13 mouse cellular contexts compared by ENCODE assay signal in genomic region chr9:96639451-96639850, GRCm38 (mm10). TPM values are rescaled to one million over a fixed set of nuclear protein-coding genes. Genes with fewer than 3 reads are reported as not detected.
DNase-seq lines count a peak whose midpoint lies in the region; ATAC-seq and TF ChIP-seq lines count a peak whose summit lies in the region.
"Had no signal": no experiment of that assay in that cellular context is flagged by ENCODE, and none has a peak within 500 bp of the region (broad histone marks: within the 10 kb centered on the region; RNA-seq: fewer than 3 reads in every experiment).

No protein-coding gene starts in this region.

- no peak for TF ChIP-seq POLR2A in brain, embryonic 14.5 days (IDR thresholded peaks at IDR 0.05; ENCODE audit: borderline replicate concordance, extremely low read depth, insufficient read depth, insufficient read length, poor library complexity, severe bottlenecking)

- H3K36me3 ChIP-seq in hindbrain, embryonic 16.5 days (ENCODE audit: control insufficient read depth, insufficient read depth, low read length) = no peaks in the 10 kb centered on the region
- H3K36me3 ChIP-seq in hindbrain, embryonic 11.5 days (ENCODE audit: control insufficient read depth, insufficient read depth, low read length) = no peaks in the 10 kb centered on the region
- H3K36me3 ChIP-seq in heart, embryonic 10.5 days = no peaks in the 10 kb centered on the region
- H3K36me3 ChIP-seq: embryonic facial prominence, embryonic 10.5 days; stomach, embryonic 15.5 days had no signal

- no peaks in the 10 kb centered on the region for H3K4me1 ChIP-seq in hindbrain, embryonic 16.5 days (ENCODE audit: control insufficient read depth, insufficient read depth, low read depth, low read length)
- H3K4me1 ChIP-seq in hindbrain, embryonic 11.5 days (replicated peaks; ENCODE audit: control insufficient read depth, insufficient read depth, low read length) = no peaks in the 10 kb centered on the region
- peaks cover 7% of the 10 kb centered on the region for H3K4me1 ChIP-seq in heart, embryonic 10.5 days
- H3K4me1 ChIP-seq: stomach, embryonic 15.5 days had no signal

- no peak overlapping the region for H3K9ac ChIP-seq in hindbrain, embryonic 16.5 days (ENCODE audit: low read depth, low read length)
- no peak overlapping the region for H3K9ac ChIP-seq in hindbrain, embryonic 11.5 days (ENCODE audit: low read depth, low read length)
- H3K9ac ChIP-seq: stomach, embryonic 15.5 days had no signal

- no peaks in the 10 kb centered on the region for H3K9me3 ChIP-seq in hindbrain, embryonic 16.5 days (ENCODE audit: control insufficient read depth, low read length)
- H3K9me3 ChIP-seq in hindbrain, embryonic 11.5 days (ENCODE audit: control insufficient read depth, low read length) = no peaks in the 10 kb centered on the region
- H3K9me3 ChIP-seq in heart, embryonic 10.5 days = no peaks in the 10 kb centered on the region
- H3K9me3 ChIP-seq: embryonic facial prominence, embryonic 10.5 days; stomach, embryonic 15.5 days had no signal

- no peak overlapping the region for H3K27ac ChIP-seq in hindbrain, embryonic 16.5 days (ENCODE audit: low read depth, low read length)
- H3K27ac ChIP-seq in hindbrain, embryonic 11.5 days (ENCODE audit: low read depth, low read length) = no peak overlapping the region
- no peak overlapping the region for H3K27ac ChIP-seq in left cerebral cortex, adult 2 months
- no peak overlapping the region for H3K27ac ChIP-seq in heart, embryonic 10.5 days
- H3K27ac ChIP-seq: embryonic facial prominence, embryonic 10.5 days; stomach, embryonic 15.5 days had no signal

- peak; percentile 87 for ATAC-seq in hindbrain, embryonic 16.5 days
- no peak for ATAC-seq in hindbrain, embryonic 11.5 days (ENCODE audit: low FRiP score)

- no peak overlapping the region for H3K4me3 ChIP-seq in hindbrain, embryonic 16.5 days (ENCODE audit: low read length)
- no peak overlapping the region for H3K4me3 ChIP-seq in hindbrain, embryonic 11.5 days (ENCODE audit: low read depth, low read length)
- no peak overlapping the region for H3K4me3 ChIP-seq in left cerebral cortex, adult 2 months
- no peak overlapping the region for H3K4me3 ChIP-seq in heart, embryonic 10.5 days
- H3K4me3 ChIP-seq: embryonic facial prominence, embryonic 10.5 days; stomach, embryonic 15.5 days had no signal

- intact Hi-C loops in left cerebral cortex, postnatal 4 days (cut with DNase I) = no loop called here
- intact Hi-C loops in left cerebral cortex, adult 2 months (cut with DNase I) = no loop called here
- intact Hi-C loops in heart, postnatal 25 days (cut with DNase I) = loop anchor here (10.0 kb wide), 1 partner anchor 285 kb away; no protein-coding TSS in a partner anchor

- H3K4me2 ChIP-seq in hindbrain, embryonic 16.5 days (ENCODE audit: low read length) = no peak overlapping the region
- no peak overlapping the region for H3K4me2 ChIP-seq in hindbrain, embryonic 11.5 days (replicated peaks; ENCODE audit: low read depth, low read length)
- H3K4me2 ChIP-seq: stomach, embryonic 15.5 days had no signal

- TF ChIP-seq CTCF in left cerebral cortex, adult 2 months (IDR thresholded peaks at IDR 0.05) = no peak
- TF ChIP-seq CTCF in brain, embryonic 14.5 days (IDR thresholded peaks at IDR 0.05; ENCODE audit: borderline replicate concordance, extremely low read depth, insufficient read depth, insufficient read length) = no peak

- DNase-seq in hindbrain, embryonic 11.5 days (ENCODE audit: low spot score) = no peak
- DNase-seq in left cerebral cortex, postnatal 4 days = peak; percentile 70
- no peak for DNase-seq in left cerebral cortex, adult 2 months (ENCODE audit: extremely low spot score in 1 of 2, low spot score in 2 of 2)
- DNase-seq in brain, embryonic 14.5 days (ENCODE audit: low read depth) = peak; percentile 44
- DNase-seq in layer of hippocampus, adult 8-10 months (ENCODE audit: low spot score in 2 of 2) = peak; percentile 26 to 48
- no peak for DNase-seq in heart, postnatal 25 days (ENCODE audit: low spot score)
- DNase-seq in heart, embryonic 10.5 days (ENCODE audit: low spot score) = no peak
- DNase-seq: heart, adult 18-20 months; lung, postnatal 36 days; midbrain, embryonic 14.5 days had no signal

- WGBS in hindbrain, embryonic 16.5 days = 82% methylated on average over 7 of the region's 7 CpGs
- WGBS in hindbrain, embryonic 11.5 days = 94% methylated on average over 7 of the region's 7 CpGs
- 93% methylated on average over 7 of the region's 7 CpGs for WGBS in heart, embryonic 10.5 days

- no peaks in the 10 kb centered on the region for H3K27me3 ChIP-seq in hindbrain, embryonic 16.5 days (replicated peaks; ENCODE audit: control insufficient read depth, insufficient read depth, low read length)
- H3K27me3 ChIP-seq in hindbrain, embryonic 11.5 days (ENCODE audit: control insufficient read depth, insufficient read depth, low read length) = no peaks in the 10 kb centered on the region
- H3K27me3 ChIP-seq in heart, embryonic 10.5 days (ENCODE audit: insufficient read depth, poor library complexity, severe bottlenecking) = no peaks in the 10 kb centered on the region
- H3K27me3 ChIP-seq: stomach, embryonic 15.5 days had no signal

RNA-seq across cellular contexts. Expression of gene Rasa2, which starts 8.0 kb away (rescaled TPM):
- 17.8 and 18.3 TPM in 2 replicates for polyA plus RNA-seq in hindbrain, embryonic 16.5 days (2015; fragmentation: Nextera tagmentation; extraction: Ambion mirVana)
- 16.4 and 16.8 TPM in 2 replicates for polyA plus RNA-seq in hindbrain, embryonic 11.5 days (2014; fragmentation: Nextera tagmentation; extraction: Ambion mirVana)
- 10 to 100 TPM; 28.8 to 30.4 TPM for total RNA-seq in left cerebral cortex, postnatal 4 days (2021)
- 10 to 100 TPM; 40.5 to 43.9 TPM for total RNA-seq in left cerebral cortex, adult 2 months (2021)
- 7.5 and 10.7 TPM in 2 replicates for polyA plus RNA-seq in brain, embryonic 14.5 days (2012; rRNA removed)
- 10 to 100 TPM; 31.5 to 38.3 (median 36.4) TPM for total RNA-seq in layer of hippocampus, adult 8-10 months (2022)
- total RNA-seq in heart, postnatal 25 days (2021) = 1 to 10 TPM; 5.5 to 6.0 TPM
- polyA plus RNA-seq in heart, embryonic 10.5 days (2016; fragmentation: Nextera tagmentation; extraction: Ambion mirVana) = 14.2 and 15.8 TPM in 2 replicates

Comparison
In these comparisons a context has a peak if more than half of its experiments do, and no peak if none do; other contexts are left out.
1. DNase-seq: peak in left cerebral cortex, postnatal 4 days (single experiment), brain, embryonic 14.5 days (single experiment) and layer of hippocampus, adult 8-10 months (2 of 2); none in hindbrain, embryonic 11.5 days (single experiment), left cerebral cortex, adult 2 months (0 of 2), heart, postnatal 25 days (single experiment) and heart, embryonic 10.5 days (single experiment).
2. RNA of gene Rasa2, which starts 8.0 kb away (total RNA-seq): 40.5 to 43.9 TPM in left cerebral cortex, adult 2 months, 31.5 to 38.3 TPM in layer of hippocampus, adult 8-10 months and 28.8 to 30.4 TPM in left cerebral cortex, postnatal 4 days; 5.5 to 6.0 TPM in heart, postnatal 25 days; every median in the first group is over 4 times any median in the second.